Mouse (Mus musculus): ENCODE results near the gene Plac8.

DNA sequence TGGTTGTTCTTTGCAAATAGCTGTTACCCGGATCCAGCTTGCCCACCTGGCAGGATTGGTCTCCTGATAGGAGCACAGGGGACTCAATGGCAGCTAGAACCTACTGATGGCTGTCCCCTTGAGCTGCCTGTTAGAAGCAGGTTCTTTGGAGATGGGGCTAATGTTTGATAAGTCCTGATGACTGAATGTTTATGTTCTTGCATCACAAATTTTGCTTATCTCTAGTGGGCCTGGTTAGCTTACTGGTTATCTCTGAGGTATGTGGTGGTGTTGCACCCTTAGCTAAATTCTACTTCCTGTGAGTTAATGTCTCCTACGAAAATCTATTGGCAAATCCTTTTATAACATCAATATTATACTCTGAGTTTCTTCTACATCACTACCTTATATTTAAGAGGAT is 20.1 kb downstream of the Plac8 start:
- TF ChIP-seq CTCF (IDR thresholded peaks at IDR 0.05; ENCODE audit: control insufficient read depth, insufficient read depth, insufficient read length) (no peak), MAX (IDR thresholded peaks at IDR 0.05) (no peak), USF1 (IDR thresholded peaks at IDR 0.05; ENCODE audit: low read depth) (no peak), FOSL1 (IDR thresholded peaks at IDR 0.05; ENCODE audit: insufficient read depth, low read length, poor library complexity, severe bottlenecking) (no peak)
